Mouse (Mus musculus): ENCODE data around the gene Fggy.

DNA sequence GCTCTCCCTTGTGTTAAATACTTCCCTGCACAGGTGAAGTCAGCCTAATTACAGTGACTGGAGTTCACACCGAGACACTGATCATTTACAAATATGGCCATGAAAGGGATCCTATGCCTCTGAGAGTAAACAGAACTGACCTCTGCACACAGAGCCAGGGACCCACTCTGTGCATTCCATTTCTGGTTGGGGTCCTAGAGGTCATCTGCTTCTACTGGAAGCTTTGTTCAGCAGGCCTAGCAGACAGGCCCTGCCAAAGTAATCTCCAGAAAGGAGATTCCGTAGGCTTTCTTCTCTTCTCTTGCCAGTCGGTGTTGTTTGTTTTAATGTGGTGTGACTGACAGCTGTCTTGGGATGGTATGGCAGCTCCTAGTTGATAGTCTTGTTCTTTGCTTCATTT is 101.7 kb downstream of the Fggy start:
- no peak for TF ChIP-seq CTCF (IDR thresholded peaks at IDR 0.05; ENCODE audit: low read depth)
- TF ChIP-seq EP300 (IDR thresholded peaks at IDR 0.05; ENCODE audit: low read depth), result no peak

Data from liver, embryonic 14.5 days (tissue).